Mouse (Mus musculus) embryonic facial prominence, embryonic 11.5 days (tissue): ENCODE measurements at regions not wholly inside any gene's neighbourhood (a gene's known extent, or its start where the extent isn't known, plus 50 kb on each side); places are given as distances from the start of the nearest gene placed in this dataset.
A peak's percentile ranks its signal among the peaks of the same experiment; 100 is the strongest.

Experiments used
- ATAC-seq: fragments of 200-750 bp; cut with Nextera tagmentation; replicated peaks from 2 replicates; pipeline ENCODE4 v1.8.0; 2017; ENCODE audit warnings: low read depth; ENCODE audit not compliant: insufficient number of reproducible peaks, low FRiP score, low TSS enrichment
- DNase-seq: peaks from one replicate; pipeline ENCODE4 v3.0.0-alpha.2; 2015; ENCODE audit warnings: low spot score
- H3K27ac ChIP-seq: fragments of 300-500 bp; sonication (generic); replicated peaks from 2 replicates; pipeline ENCODE4 v1.5.1; 2014; ENCODE audit warnings: mild to moderate bottlenecking, low read depth, low read length, control low read depth
- H3K27me3 ChIP-seq: fragments of 300-500 bp; sonication (generic); 2 replicates; pipeline ENCODE4 v1.6.1; 2014; ENCODE audit warnings: mild to moderate bottlenecking, low read length, moderate library complexity, mixed read lengths; ENCODE audit not compliant: control insufficient read depth, insufficient read depth
- H3K36me3 ChIP-seq: fragments of 300-500 bp; sonication (generic); replicated peaks from 2 replicates; pipeline ENCODE4 v1.6.1; 2014; ENCODE audit warnings: low read depth, mild to moderate bottlenecking, low read length, moderate library complexity, mixed read lengths; ENCODE audit not compliant: control insufficient read depth, insufficient read depth
- H3K4me1 ChIP-seq: fragments of 300-500 bp; sonication (generic); 2 replicates; pipeline ENCODE4 v1.6.1; 2014; ENCODE audit warnings: low read length, mixed read lengths; ENCODE audit not compliant: control insufficient read depth, insufficient read depth
- H3K4me2 ChIP-seq: fragments of 300-500 bp; sonication (generic); 2 replicates; pipeline ENCODE4 v1.6.1; 2014; ENCODE audit warnings: low read depth, mild to moderate bottlenecking, control low read depth, low read length, moderate library complexity
- H3K4me3 ChIP-seq: fragments of 300-500 bp; sonication (generic); 2 replicates; pipeline ENCODE4 v1.5.1; 2014; ENCODE audit warnings: low read depth, low read length, control low read depth
- H3K9ac ChIP-seq: fragments of 300-500 bp; sonication (generic); replicated peaks from 2 replicates; pipeline ENCODE4 v1.6.1; 2014; ENCODE audit warnings: mild to moderate bottlenecking, control low read depth, low read length
- H3K9me3 ChIP-seq: fragments of 300-500 bp; sonication (generic); replicated peaks from 2 replicates; pipeline ENCODE4 v1.6.1; 2016; ENCODE audit warnings: mild to moderate bottlenecking, low read length, inconsistent platforms, mixed read lengths; ENCODE audit not compliant: control insufficient read depth
- WGBS: fragments of 180-500 bp; shearing (Covaris S2); extraction: QIAGEN DNeasy Blood & Tissue Kit; methylation state at CpG from one replicate; pipeline ENCODE4 v1.1.7; 2014; 5-methylcytosine and 5-hydroxymethylcytosine counted together

- WGBS: 62% methylated on average over 2 of the region's 2 CpGs
- ATAC-seq (no peak), DNase-seq (no peak)
- Histone ChIP-seq H3K4me2 (no peak overlapping the region), H3K9me3 (no peaks in the 10 kb centered on the region), H3K27me3 (no peaks in the 10 kb centered on the region), H3K4me3 (no peak overlapping the region), H3K4me1 (no peaks in the 10 kb centered on the region), H3K9ac (no peak overlapping the region), H3K27ac (no peak overlapping the region), H3K36me3 (no peaks in the 10 kb centered on the region)
Observed at GRCm38 (mm10) chr13:83879561-83879960, 342.5 kb upstream of the Tmem161b start.

GRCm38 (mm10) chr13:83880305-83880704 lies 341.8 kb upstream of the Tmem161b start:
- Histone ChIP-seq H3K4me3 (no peak overlapping the region), H3K9ac (no peak overlapping the region), H3K9me3 (no peaks in the 10 kb centered on the region), H3K27me3 (no peaks in the 10 kb centered on the region), H3K4me1 (no peaks in the 10 kb centered on the region), H3K4me2 (no peak overlapping the region), H3K27ac (no peak overlapping the region), H3K36me3 (no peaks in the 10 kb centered on the region)
- peak; percentile 72 for ATAC-seq
- 56% methylated on average over 2 of the region's 2 CpGs for WGBS
- DNase-seq: peak; percentile 19

GRCm38 (mm10) chr13:83880772-83881171 lies 341.3 kb upstream of the Tmem161b start:
- no peaks in the 10 kb centered on the region for H3K4me1 ChIP-seq
- no peak overlapping the region for H3K4me3 ChIP-seq
- H3K9me3 ChIP-seq: no peaks in the 10 kb centered on the region
- H3K36me3 ChIP-seq: no peaks in the 10 kb centered on the region
- DNase-seq (peak; percentile 7), ATAC-seq (0 out of 2 replicates have a peak, but pooled peaks have one; percentile 2)
- no peak overlapping the region for H3K27ac ChIP-seq
- H3K27me3 ChIP-seq: no peaks in the 10 kb centered on the region
- 73% methylated on average over 2 of the region's 2 CpGs for WGBS
- no peak overlapping the region for H3K9ac ChIP-seq
- no peak overlapping the region for H3K4me2 ChIP-seq

- H3K4me1 ChIP-seq: no peaks in the 10 kb centered on the region
- no peak overlapping the region for H3K4me3 ChIP-seq
- H3K36me3 ChIP-seq: no peaks in the 10 kb centered on the region
- 86% methylated on average over 1 of the region's 1 CpGs for WGBS
- no peaks in the 10 kb centered on the region for H3K9me3 ChIP-seq
- no peaks in the 10 kb centered on the region for H3K27me3 ChIP-seq
- H3K27ac ChIP-seq: no peak overlapping the region
- DNase-seq: no peak
- no peak overlapping the region for H3K4me2 ChIP-seq
- ATAC-seq: no peak
- H3K9ac ChIP-seq: no peak overlapping the region
Observed at GRCm38 (mm10) chr13:83882839-83883238, 339.3 kb upstream of the Tmem161b start.

- 85% methylated on average over 4 of the region's 4 CpGs for WGBS
- H3K4me3 ChIP-seq: no peak overlapping the region
- ATAC-seq (no peak), DNase-seq (no peak)
- no peaks in the 10 kb centered on the region for H3K36me3 ChIP-seq
- no peaks in the 10 kb centered on the region for H3K27me3 ChIP-seq
- no peaks in the 10 kb centered on the region for H3K4me1 ChIP-seq
- H3K4me2 ChIP-seq: no peak overlapping the region
- H3K9ac ChIP-seq: no peak overlapping the region
- H3K27ac ChIP-seq: no peak overlapping the region
- H3K9me3 ChIP-seq: no peaks in the 10 kb centered on the region
Observed at GRCm38 (mm10) chr13:83883821-83884220, 338.3 kb upstream of the Tmem161b start.

GRCm38 (mm10) chr13:83884226-83884625 lies 337.9 kb upstream of the Tmem161b start:
- WGBS: 93% methylated on average over 4 of the region's 4 CpGs
- DNase-seq (no peak), ATAC-seq (no peak)
- no peaks in the 10 kb centered on the region for H3K4me1 ChIP-seq
- no peak overlapping the region for H3K27ac ChIP-seq
- H3K36me3 ChIP-seq: no peaks in the 10 kb centered on the region
- no peak overlapping the region for H3K9ac ChIP-seq
- no peak overlapping the region for H3K4me2 ChIP-seq
- no peaks in the 10 kb centered on the region for H3K9me3 ChIP-seq
- H3K27me3 ChIP-seq: no peaks in the 10 kb centered on the region
- no peak overlapping the region for H3K4me3 ChIP-seq

GRCm38 (mm10) chr13:83884766-83885543 lies 337.1 kb upstream of the Tmem161b start:
- ATAC-seq (peak; percentile 65), DNase-seq (peak; percentile 4)
- H3K4me3 ChIP-seq: no peak overlapping the region
- H3K27me3 ChIP-seq: no peaks in the 10 kb centered on the region
- WGBS: 51% methylated on average over 13 of the region's 13 CpGs
- H3K36me3 ChIP-seq: no peaks in the 10 kb centered on the region
- no peaks in the 10 kb centered on the region for H3K4me1 ChIP-seq
- no peaks in the 10 kb centered on the region for H3K9me3 ChIP-seq
- H3K27ac ChIP-seq: no peak overlapping the region
- H3K4me2 ChIP-seq: no peak overlapping the region
- no peak overlapping the region for H3K9ac ChIP-seq

- DNase-seq (no peak), ATAC-seq (no peak; the same call in 1 of the 2 replicates)
- WGBS: 72% methylated on average over 4 of the region's 4 CpGs
- no peaks in the 10 kb centered on the region for H3K4me1 ChIP-seq
- no peak overlapping the region for H3K9ac ChIP-seq
- no peak overlapping the region for H3K4me3 ChIP-seq
- no peak overlapping the region for H3K4me2 ChIP-seq
- no peak overlapping the region for H3K27ac ChIP-seq
- H3K9me3 ChIP-seq: no peaks in the 10 kb centered on the region
- no peaks in the 10 kb centered on the region for H3K27me3 ChIP-seq
- H3K36me3 ChIP-seq: no peaks in the 10 kb centered on the region
Observed at GRCm38 (mm10) chr13:83885729-83886128, 336.4 kb upstream of the Tmem161b start.
